Mouse (Mus musculus): ENCODE data around the gene 6430628N08Rik.

6430628N08Rik gene

GRCm38 (mm10) chr4:115890553-115890952 is at the start of gene 6430628N08Rik:
6430628N08Rik (plus strand) TSS chr4:115890665.
- DNase-seq: no peak

- DNase-seq: no peak
Measured at GRCm38 (mm10) chr4:115840842-115841241, 49.6 kb upstream of the 6430628N08Rik start.

GRCm38 (mm10) chr4:115846656-115847055 is 43.8 kb upstream of the 6430628N08Rik start:
- no peak for DNase-seq

GRCm38 (mm10) chr4:115847377-115847776 is 43.1 kb upstream of the 6430628N08Rik start:
- DNase-seq: no peak

- DNase-seq: peak; percentile 38
Measured at GRCm38 (mm10) chr4:115848083-115848482, 42.4 kb upstream of the 6430628N08Rik start.

- peak; percentile 90 for DNase-seq
Measured at GRCm38 (mm10) chr4:115848990-115849677, 41.3 kb upstream of the 6430628N08Rik start.

- DNase-seq: peak; percentile 69
Measured at GRCm38 (mm10) chr4:115850111-115850510, 40.4 kb upstream of the 6430628N08Rik start.

GRCm38 (mm10) chr4:115850631-115851030 is 39.8 kb upstream of the 6430628N08Rik start:
- DNase-seq: no peak

GRCm38 (mm10) chr4:115851569-115851968 is 38.9 kb upstream of the 6430628N08Rik start:
- no peak for DNase-seq

- peak; percentile 60 for DNase-seq
Measured at GRCm38 (mm10) chr4:115855100-115855499, 35.4 kb upstream of the 6430628N08Rik start.

- no peak for DNase-seq
Measured at GRCm38 (mm10) chr4:115855609-115856008, 34.9 kb upstream of the 6430628N08Rik start.

GRCm38 (mm10) chr4:115856282-115856681 is 34.2 kb upstream of the 6430628N08Rik start:
- DNase-seq: peak; percentile 90

- no peak for DNase-seq
Measured at GRCm38 (mm10) chr4:115857293-115857883, 33.1 kb upstream of the 6430628N08Rik start.

GRCm38 (mm10) chr4:115863352-115863751 is 27.1 kb upstream of the 6430628N08Rik start:
- no peak for DNase-seq

GRCm38 (mm10) chr4:115863880-115864279 is 26.6 kb upstream of the 6430628N08Rik start:
- DNase-seq: no peak

- DNase-seq: no peak
Measured at GRCm38 (mm10) chr4:115869512-115870210, 20.8 kb upstream of the 6430628N08Rik start.

GRCm38 (mm10) chr4:115873231-115873630 is 17.2 kb upstream of the 6430628N08Rik start:
- DNase-seq: no peak

GRCm38 (mm10) chr4:115878216-115878678 is 12.2 kb upstream of the 6430628N08Rik start:
- DNase-seq: no peak

- DNase-seq: no peak
Measured at GRCm38 (mm10) chr4:115878828-115879227, 11.6 kb upstream of the 6430628N08Rik start.

GRCm38 (mm10) chr4:115881183-115881582 is 9.3 kb upstream of the 6430628N08Rik start:
- DNase-seq: no peak

GRCm38 (mm10) chr4:115882195-115882594 is 8.3 kb upstream of the 6430628N08Rik start:
- DNase-seq: no peak

GRCm38 (mm10) chr4:115884022-115884421 is 6.4 kb upstream of the 6430628N08Rik start, which contains the start of gene Kncn:
Kncn (plus strand) TSS chr4:115884400.
- no peak for DNase-seq

GRCm38 (mm10) chr4:115885846-115886245 is 4.6 kb upstream of the 6430628N08Rik start:
- no peak for DNase-seq

GRCm38 (mm10) chr4:115886875-115887274 is 3.6 kb upstream of the 6430628N08Rik start:
- DNase-seq: no peak
